Mouse (Mus musculus) E14TG2a.4 (cell line): Measurements from ENCODE around the gene Eif3a.

ENCODE experiments used
- CTCF ChIP-seq: conservative IDR thresholded peaks from 2 replicates; pipeline ENCODE4 v1.5.1; 2014; ENCODE audit warnings: low read length
- POU5F1 ChIP-seq: IDR thresholded peaks from 2 replicates; pipeline ENCODE4 v1.6.1; 2014; ENCODE audit warnings: low read length, borderline replicate concordance

- TF ChIP-seq CTCF, result no peak
- TF ChIP-seq POU5F1, result no peak
Observed at GRCm38 (mm10) chr19:60804903-60805302, 14.4 kb upstream of the Eif3a start.
